Mouse (Mus musculus) kidney, postnatal 25 days (tissue): ENCODE measurements around the gene Helq.

Source experiments
- DNase-seq, 2 experiments: peaks; one replicate each; pipeline ENCODE4 v3.0.0; 2021; ENCODE audit warnings: mixed read lengths in 2 of 2

Gene Helq

DNA sequence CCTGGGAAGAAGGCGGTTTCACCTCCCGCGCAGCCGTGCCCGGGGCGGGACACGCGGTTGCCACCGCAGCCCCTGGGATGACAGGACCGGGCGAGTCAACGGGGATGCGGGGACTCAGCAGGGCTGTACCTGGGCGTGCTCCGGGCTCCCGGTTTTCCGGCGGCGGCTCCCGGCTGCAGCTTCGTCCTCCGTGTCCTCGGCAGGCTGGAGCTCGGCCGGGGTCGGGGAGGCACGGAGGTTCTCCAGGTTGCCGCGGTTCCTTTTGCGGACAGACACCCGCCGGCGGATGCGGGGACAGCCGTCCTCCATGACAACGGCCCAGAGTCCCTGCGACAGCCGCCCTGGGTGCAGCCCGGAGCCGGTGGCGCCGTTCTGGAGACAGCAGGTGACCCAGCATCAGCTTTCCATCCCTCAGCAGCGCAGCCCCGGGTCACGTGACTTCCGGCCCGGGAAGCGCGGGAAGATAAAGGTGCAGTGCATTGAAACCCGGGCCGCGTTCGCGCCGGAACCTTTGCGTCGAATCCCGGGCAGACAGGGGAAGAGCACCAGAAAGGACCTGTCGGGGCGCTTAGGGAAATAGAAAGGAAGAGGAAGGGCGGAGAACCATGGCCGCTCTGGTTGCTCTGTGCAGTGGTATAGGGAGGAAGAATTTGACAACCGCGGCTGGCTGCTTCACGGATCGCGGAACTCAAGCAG lies at the start of gene Helq, which contains the start of gene Mrps18c:
TSS of gene Helq (minus strand) at position 434 of the 696 bp plus-strand sequence.
TSS of gene Mrps18c (plus strand) at position 463 of the 696 bp plus-strand sequence.
- DNase-seq, result peak; percentile 93 to 96

DNA sequence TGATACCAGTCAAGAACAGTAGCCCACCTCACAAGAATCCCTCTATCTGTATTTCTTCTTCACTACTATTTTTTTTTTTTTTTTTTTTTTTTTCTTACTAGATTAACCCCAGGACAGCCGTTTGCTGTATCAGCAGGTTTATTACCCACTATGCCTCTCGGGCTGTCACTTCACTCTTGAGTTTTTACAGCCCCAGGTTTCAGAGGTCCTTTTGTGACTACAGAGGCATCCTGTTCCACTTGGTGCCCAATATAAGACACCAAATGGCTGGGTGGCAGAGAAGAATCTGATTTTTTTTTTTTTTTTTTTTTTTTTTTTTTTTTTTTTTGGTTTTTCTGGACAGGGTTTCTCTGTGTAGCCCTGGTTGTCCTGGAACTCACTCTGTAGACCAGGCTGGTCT lies 48.7 kb upstream of the Helq start:
- DNase-seq, result no peak

DNA sequence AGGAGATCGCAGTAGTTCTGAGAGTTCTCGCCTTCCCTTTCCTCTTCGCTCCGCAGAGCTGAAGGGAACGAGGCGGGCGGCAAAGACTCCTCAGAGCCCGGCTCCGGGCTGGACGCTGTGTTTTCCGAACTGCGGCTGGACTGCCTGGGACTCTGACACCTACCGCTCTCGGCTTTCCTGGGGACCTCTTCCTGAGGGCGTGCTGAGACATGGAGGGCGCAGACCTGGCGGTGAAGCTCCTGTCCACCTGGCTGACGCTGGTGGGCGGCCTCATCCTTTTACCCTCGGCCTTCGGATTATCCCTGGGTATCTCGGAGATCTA lies 48.2 kb upstream of the Helq start:
- no peak for DNase-seq

DNA sequence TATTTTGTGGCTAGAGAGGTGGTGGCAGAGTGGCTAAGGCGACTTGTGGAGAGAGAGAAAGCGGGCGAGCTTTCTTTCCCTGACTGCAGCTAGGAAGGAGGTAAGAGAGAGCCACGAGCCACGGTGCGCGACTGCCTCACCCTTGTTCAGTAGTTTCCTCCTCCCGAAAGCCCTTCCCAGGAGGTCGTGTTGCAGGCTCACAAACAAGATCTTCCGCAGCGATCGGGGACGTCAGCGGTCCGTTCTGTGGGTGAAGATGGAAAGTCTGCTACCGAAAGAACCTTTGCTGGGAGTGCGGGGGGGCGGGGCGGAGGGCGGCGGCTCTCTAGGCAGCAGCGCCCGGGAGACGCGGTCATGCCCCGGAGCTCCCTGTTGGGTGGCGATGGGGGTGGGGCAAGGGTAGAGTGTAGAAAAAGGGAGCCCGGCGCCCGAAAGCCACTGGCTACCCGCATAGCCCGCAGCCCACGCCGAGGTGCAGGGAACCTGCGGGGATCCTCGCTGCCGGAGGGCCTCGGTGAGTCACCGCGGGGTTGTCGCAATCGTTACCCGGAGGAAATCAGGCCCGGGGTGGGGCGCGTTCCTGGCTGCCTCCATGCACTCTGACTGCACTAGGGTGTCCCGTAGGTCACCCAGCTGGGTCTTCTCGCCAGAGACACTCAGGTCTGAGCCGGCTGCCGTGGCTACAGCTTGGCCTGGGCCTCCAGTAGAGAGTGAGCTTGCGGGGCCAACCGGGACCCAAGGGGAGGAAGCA lies 47.6 kb upstream of the Helq start:
- peak; percentile 75 to 86 for DNase-seq

DNA sequence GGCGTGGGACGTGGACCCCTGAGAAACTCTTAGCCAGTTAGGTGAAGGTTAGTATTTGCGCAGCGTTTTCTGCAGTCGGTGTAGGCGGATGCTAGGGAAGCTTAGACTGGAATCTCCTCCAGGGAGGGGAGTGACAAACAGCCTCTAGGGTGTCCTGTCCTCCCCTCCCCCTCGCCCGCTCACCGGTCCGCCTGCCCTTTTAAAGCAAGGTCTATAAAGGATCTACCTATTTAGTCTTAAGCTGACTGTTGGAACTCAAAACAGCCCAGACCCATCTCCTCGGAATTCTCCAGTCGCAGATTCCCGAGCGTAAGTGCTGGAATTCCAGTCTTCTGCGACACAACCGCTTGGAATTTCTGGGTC lies 47.1 kb upstream of the Helq start, which contains the start of gene Gpat3:
TSS of gene Gpat3 (plus strand) at position 229 of the 363 bp plus-strand sequence.
- DNase-seq, result peak; percentile 42 to 55

DNA sequence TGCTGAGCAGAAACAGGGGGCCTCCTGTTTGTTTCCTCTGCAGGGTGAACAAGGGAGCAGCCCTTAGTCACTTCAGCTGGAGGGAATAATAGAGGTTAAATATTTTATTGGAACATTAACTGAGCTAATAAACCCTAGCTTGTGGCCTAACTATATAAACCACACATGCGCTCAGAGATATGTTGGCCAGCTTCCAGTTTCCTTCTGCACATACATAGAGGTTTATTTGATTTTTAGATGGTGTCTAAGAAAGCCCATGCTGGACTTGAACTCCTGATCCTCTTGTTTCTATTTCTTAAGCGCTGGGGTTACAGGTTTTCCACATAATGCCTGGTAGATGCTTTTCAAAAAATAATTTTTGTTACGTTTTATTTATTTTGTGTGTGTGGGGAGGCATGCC lies 46.1 kb upstream of the Helq start:
- no peak for DNase-seq

DNA sequence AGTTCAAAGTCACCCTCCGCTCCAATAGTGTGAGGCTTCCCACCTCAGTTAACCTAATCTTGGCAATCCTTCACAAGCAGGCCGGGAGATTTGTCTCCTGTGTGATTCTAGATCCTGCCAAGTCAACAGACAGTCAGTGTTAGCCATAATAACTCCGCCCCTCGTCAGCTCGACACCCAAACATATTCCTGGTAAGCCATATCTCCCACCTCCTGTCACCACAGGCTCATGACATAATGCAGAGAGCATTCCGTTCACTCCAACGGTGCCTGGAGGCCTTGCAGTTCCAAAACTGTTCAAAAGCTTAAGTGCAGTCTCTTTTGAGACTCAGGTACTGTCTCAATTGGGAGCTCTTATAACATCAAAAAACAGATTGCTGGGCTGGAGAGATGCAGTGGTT lies 39.5 kb upstream of the Helq start:
- no peak for DNase-seq

DNA sequence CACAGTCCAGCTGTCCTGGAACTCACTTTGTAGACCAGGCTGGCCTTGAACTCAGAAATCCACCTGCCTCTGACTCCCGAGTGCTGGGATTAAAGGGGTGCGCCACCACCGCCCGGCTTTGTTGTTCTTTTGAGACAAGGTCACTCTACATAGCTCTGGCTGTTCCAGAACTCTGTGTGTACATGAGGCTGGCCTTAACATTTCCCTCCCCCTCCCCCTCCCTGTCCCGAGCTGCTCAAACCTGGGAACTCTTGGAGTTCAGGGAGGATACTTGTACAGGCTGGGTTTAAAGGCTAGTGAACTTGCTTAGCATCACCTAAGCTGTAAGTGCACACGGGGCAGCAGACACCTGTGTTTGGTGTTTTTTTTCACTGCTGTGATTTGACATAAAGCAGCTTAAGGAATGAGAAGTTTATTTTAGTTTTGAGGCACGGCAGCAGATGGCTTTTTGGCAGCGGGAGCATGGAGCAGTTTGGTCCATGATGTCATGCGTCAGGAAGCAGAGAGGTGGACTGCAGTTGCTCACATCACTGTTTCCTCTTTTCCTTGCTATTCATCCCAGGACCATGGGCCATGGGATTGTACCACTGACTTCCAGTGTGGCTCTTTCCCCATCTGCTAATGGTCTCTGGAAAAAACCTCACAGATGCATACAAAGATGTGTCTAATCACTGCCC lies 37.6 kb upstream of the Helq start:
- no peak for DNase-seq

DNA sequence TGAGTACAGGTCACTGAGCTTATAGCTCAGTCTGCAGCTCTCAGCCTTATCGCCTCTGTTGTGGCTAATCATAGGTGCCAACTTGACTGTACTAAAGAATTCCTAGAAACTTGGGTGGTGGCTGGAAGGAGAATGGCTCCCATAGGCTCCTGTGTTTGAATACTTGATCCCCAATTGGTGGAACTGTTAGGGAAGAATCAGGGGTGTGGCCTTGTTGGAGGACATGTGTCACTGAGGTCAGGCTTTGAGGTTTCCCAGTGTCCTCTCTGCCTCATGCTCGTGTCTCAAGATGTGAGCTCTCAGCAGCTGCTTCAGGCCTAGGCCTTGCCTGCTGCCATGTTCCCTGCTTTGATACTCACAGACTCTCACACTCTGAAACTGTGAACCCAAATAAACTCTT lies 35.4 kb upstream of the Helq start:
- no peak for DNase-seq

DNA sequence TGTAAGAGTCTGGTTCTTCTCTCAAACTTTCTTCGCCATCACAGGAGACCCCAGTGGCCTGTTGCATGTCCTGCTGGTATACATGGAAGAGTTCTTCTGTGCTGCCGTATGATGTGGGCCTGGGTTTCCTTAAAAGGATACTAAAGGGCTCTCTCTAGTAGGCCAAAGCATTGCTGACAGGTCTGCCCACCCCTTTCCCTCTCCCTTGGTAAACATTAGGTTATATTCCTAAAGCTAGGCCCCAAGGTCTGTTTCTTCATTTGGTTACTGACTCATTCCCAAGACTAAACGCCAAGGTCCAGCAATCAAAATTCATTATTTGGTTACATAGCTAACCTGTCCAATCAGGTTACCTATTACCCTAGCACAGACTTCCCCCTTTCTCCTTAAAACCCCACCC lies 34.3 kb upstream of the Helq start:
- DNase-seq, result no peak

DNA sequence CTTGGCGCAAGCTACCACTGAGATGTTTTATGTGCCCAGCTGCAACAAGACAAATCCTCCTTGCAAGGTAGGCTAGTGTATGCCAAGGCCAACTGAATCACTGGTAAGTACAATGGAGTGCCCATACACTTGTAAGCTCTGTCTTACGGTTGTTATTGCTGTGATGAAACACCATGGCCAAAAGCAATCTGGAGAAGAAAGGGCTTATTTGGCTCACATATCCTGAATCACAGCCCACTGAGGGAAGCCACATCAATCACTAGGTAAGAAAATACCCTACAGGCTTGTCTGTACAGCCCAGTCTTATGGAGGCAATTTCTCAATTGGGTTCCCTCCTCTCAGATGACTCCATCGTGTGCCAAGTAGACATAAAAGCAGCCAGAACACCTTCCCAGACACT lies 30.3 kb upstream of the Helq start:
- DNase-seq, result no peak

DNA sequence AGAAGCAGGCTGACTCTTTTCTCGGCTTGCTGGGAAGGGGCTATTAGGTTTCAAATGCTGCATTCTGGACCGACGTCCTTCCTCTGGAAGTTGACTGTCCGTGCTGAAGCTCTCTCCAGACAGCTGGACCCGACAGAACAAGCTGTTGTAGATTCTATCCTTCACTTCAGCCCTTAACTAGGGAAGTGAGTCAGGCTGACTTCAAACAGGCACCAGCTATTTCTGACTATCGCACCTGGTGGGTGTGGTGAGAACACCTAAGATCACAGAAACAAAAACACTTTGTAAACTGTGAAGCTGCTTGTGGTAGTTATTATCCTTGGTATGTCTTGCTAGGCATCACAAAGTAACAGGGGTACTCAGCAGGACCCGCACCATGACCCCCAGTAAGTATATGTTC lies 28.1 kb upstream of the Helq start:
- no peak for DNase-seq

DNA sequence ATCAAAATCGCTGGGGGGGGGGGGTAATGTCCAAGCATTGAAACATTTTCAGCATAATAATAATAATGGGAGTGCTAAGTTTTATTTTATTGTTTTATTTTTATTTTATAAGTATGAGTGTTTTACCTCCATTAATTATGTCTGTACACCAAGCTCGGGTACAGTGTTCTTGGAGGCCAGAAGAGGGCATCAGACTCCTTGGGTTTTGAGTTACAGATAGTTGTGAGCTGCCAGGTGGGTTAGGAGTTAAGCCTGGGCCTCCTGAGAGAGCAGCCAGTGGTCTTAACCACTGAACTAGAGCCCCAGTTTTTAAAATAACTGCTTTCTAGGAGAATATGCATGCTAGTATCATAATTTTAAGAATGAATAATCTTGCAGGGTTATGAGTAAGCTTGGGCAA lies 27.6 kb upstream of the Helq start:
- DNase-seq, result no peak

DNA sequence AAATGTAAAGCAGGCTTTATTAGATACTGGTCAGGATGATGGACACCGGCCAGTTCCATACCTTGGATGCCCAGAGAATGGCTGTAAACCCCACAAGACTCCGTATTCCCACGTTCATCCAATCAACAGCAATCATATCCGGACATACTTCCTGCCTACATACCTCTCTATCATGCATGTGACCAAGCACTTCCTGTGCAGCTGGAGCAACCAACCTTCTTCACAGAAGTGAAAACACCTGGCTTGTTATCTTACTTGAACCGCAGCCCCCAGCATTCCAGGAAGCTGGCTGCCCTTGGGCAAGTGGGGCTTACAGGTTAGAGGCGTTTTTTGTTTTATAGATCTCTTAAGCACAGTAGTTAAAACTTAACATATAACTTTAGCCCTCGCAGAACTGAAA lies 24.4 kb upstream of the Helq start:
- DNase-seq, result no peak

DNA sequence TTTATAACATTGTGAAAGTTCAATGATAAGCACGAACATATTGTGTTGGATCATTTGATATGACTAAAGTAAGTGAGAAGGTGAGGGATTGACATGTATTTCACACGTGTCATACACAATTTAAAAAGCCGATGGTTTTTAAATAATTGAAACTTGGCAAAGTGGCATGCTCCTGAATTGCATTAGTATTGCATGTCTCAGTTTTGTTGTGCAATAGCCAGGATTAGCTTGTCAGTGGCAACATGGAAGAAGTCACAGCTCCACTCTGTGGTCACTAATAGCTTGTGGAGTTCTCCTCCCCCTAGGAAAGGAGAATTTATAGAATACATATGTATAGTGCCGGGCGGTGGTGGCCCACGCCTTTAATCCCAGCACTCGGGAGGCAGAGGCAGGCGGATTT lies 23.0 kb upstream of the Helq start:
- no peak for DNase-seq

DNA sequence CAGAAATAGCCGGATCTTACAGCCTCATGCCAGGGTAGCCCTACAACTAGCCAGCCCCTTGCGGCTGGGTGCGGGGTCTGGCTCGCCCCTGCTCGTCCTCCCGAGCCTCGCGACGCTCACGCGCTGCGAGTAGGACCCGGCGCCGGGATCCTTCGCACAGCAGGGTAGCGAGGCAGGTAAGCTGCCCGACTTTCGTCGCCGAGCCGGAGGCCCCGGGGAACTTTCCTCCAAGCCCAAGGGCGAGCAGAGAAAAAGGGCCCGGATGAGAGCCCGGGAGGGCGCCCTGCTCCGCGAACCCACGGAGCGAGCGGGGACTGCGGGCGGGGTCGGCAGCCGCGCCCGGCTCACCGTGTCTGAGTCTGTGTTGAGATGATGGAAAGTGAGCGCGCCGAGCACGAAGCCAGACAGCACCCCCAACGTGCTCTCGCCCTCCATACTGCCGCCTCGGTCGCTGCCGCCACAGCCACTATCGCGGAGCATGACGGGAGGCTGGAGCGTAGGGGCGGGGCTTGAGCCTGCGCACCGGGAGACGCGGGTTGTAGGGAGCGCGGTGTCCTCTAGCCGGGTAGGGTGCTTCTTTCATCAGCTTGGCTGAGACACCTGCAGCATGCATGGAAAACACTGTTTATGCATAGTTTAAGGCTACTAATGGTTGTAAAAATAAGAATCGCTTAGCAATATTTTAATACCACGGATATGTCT lies 22.2 kb upstream of the Helq start, which contains the start of gene Abraxas1:
TSS of gene Abraxas1 (minus strand) at position 483 of the 702 bp plus-strand sequence.
- DNase-seq, result peak; percentile 90 to 93

DNA sequence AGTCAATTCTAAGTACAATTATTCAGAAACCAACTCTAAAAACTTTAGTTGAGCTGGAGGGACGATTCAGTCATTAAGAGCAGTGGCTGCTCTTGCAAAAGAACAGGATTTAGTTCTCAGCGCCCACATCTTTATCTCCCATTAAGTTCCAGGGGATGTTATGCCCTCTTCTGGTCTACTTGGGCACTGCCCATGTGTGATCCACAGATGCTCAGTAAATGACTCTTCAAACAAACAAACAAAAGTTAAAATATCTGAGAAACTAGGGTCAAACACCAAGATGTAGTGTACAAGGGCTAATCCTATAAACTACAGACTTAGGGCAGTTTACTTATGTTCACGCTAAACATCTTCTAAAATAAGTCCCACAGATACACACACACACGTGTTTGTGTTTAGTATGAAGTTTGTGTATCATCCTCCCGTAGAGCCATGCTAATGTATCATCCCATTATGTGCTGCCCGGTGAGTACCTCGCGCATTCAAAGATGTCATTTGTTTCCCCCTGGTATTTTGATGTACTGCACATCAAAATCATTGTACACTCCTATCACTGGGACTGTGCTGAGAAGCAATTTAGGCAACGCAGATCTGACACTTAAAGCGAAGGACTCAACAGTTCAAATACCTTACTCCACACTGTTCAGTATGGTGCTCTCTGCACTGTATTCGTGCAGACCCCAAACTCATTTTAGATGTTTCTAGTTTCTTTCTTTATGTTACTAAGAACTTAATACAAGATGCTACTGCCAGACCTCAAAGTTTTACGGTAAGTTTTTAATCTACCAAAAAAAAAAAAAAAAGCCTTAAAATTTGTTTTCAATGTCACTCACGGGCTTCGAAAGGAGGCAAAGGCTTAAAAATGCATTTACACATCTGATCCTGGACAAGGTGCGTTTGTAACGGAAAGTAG lies 21.4 kb upstream of the Helq start:
- peak in 1 of 2 experiments; percentile 23 for DNase-seq

DNA sequence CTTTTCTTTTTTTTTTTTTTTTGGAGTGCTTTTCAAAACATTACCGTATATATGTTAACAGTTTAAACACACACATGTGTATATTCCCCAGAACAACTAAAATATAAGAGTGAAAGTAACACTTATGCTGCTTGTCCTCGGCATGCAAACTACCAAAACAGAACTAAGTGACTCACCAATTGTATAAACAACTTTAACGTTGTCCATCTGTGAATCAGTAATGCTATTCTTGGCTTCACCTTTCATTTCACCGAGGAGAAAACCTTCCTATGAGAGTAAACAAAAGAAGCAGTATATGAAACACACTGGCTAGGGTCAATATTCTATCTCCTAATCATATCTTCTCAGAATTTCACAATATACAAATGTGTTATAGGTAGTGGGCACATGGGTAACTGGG lies 19.9 kb upstream of the Helq start:
- no peak for DNase-seq

DNA sequence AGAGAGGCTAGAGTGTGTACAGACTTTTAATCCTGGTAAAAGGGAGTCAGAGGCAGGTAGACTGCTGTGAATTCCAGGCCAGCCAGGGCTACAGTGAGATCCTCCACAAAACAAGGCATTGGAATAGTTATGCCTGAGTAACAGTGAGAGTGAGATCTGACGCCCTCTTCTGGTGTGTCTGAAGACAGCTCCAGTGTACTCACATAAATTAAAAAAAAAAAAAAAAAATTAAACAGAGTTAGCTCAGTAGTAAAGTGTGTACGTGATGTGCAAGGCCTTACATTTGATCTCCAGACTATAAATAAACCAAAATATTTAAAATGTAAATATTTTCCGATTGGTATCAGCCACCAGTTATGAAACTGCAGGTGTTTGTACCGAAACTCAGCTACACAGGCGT lies 4.3 kb downstream of the Helq start:
- DNase-seq, result no peak

DNA sequence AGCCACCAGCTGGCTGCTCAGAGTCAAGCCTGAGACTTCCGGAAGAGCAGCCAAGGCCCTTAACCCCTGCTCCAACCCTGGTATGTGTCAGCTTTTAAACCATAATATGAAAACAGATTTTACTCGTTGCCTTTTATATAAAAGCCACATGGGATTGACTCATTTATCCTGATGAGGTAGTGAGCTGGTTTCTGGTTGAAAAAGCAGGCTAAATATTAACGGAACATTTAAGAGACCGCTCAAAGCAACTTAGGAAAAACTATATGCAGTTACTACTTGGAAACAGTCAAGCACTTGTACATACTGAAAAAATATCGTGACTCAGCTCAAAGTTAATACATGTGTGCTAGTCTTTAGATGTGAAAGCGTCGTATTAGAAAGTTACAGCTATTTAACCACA lies 6.1 kb downstream of the Helq start:
- no peak for DNase-seq

DNA sequence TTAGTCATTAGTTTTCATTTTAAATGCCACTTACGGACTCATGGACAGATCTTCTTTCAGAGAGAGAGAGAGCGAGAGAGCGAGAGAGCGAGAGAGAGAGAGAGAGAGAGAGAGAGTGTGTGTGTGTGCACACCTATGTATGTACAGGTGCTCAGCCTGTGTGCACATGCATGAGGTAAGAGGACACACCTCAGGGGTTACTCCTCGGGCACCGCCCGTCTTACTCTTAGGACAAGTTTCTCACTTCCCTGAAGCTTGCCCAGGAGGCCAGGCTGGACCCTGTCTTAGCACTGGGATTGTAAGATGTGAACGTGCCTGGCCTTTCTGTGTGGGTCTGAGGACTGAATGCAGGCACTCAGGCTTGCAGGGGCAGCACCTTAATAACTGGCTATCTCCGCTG lies 10.9 kb downstream of the Helq start:
- no peak for DNase-seq

DNA sequence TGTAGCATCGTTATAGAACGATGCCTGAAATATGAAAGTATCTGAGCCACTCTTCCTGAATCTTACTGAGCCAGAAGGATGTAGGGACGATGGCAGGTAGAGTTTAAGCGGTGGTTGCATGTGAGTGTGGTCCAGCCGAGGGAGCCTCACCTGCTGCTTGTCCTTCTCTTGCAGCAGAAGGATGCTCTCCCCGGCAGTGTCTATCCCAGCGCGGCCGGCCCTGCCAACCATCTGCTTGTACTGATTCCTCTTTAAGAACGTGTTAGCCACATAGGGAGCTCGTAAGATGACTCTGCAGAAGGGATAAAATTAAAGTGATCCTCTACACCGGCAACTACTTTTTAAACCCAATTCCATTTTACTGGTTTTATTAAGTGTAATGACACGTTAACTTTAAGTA lies 19.4 kb downstream of the Helq start:
- DNase-seq, result no peak
